Mouse (Mus musculus) bone marrow, adult 2 months (tissue): ENCODE results near the gene Smim27.
A peak's percentile ranks its signal among the peaks of the same experiment; 100 is the strongest.

Experiments used
- CTCF ChIP-seq: fragments of 200-500 bp; IDR thresholded peaks from 2 replicates; pipeline ENCODE4 v1.5.1; 2011; ENCODE audit warnings: low read length, control low read depth; ENCODE audit not compliant: control insufficient read depth, insufficient read depth
- POLR2A ChIP-seq: fragments of 200-500 bp; IDR thresholded peaks from 2 replicates; pipeline ENCODE4 v1.6.1; 2011; ENCODE audit warnings: low read depth, mild to moderate bottlenecking, control low read depth, low read length, borderline replicate concordance; ENCODE audit not compliant: control insufficient read depth

DNA sequence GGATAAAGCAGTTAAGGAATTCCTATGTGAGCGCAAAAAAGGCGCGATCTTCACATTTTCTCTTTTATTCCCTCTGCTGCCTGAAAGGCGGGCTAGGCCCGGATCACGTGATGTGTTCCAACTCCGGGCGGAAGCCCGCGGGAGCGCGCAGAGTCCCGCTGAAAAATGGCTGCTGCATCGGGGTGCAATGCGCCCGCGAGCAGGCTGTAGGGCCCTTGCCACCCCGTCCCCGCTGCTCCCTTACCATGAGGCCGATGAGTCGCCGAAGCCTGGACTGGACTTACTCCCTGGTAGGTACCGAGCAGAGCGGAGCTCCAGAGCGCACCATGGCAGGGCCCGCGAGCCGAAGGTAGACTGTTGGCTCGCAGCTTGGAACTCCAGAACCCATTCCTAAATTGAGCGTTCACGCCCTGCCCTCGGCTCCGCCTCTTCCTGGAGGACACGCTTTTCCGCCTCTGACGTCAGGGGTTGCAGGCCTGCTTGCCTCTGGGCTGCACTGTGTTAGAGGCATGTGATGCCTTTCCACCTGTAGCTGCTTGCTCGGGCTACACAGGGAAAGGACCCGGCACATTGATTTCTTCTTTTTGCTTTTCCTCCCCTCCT lies at the start of gene Smim27, which contains the start of gene Topors:
- TF ChIP-seq CTCF (no peak), POLR2A (peak; percentile 96)
